Comparison of ENCODE assay signal across 10 mouse cellular contexts in genomic region chr1:75385142-75385730, GRCm38 (mm10). TPM values are rescaled to one million over a fixed set of nuclear protein-coding genes. Genes with fewer than 3 reads are reported as not detected.
A peak's percentile ranks its signal among the peaks of the same experiment; 100 is the strongest.
DNase-seq lines count a peak whose midpoint lies in the region; ATAC-seq lines count a peak whose summit lies in the region.
"Had no signal": no experiment of that assay in that cellular context is flagged by ENCODE, and none has a peak within 500 bp of the region (broad histone marks: within the 10 kb centered on the region; RNA-seq: fewer than 3 reads in every experiment).

No protein-coding gene starts in this region.

- H3K4me1 ChIP-seq in kidney, embryonic 15.5 days, result peaks cover 77% of the 10 kb centered on the region
- H3K4me1 ChIP-seq in embryonic facial prominence, embryonic 10.5 days, result peaks cover 89% of the 10 kb centered on the region
- H3K4me1 ChIP-seq in forebrain, embryonic 15.5 days, result peaks cover 52% of the 10 kb centered on the region
- H3K4me1 ChIP-seq in midbrain, embryonic 15.5 days, result peaks cover 75% of the 10 kb centered on the region

- H3K9me3 ChIP-seq in kidney, embryonic 15.5 days (replicated peaks), result no peaks in the 10 kb centered on the region
- H3K9me3 ChIP-seq in embryonic facial prominence, embryonic 10.5 days, result no peaks in the 10 kb centered on the region
- H3K9me3 ChIP-seq in forebrain, embryonic 15.5 days, result no peaks in the 10 kb centered on the region
- no peaks in the 10 kb centered on the region for H3K9me3 ChIP-seq in midbrain, embryonic 15.5 days

- peak overlapping the region; percentile 27 for H3K4me2 ChIP-seq in kidney, embryonic 15.5 days
- H3K4me2 ChIP-seq in forebrain, embryonic 15.5 days (replicated peaks), result peak overlapping the region; percentile 21
- H3K4me2 ChIP-seq in midbrain, embryonic 15.5 days, result peak overlapping the region; percentile 37

- H3K36me3 ChIP-seq in kidney, embryonic 15.5 days, result no peaks in the 10 kb centered on the region; the same call in 1 of the 2 replicates
- H3K36me3 ChIP-seq in embryonic facial prominence, embryonic 10.5 days (replicated peaks), result peaks cover 24% of the 10 kb centered on the region
- H3K36me3 ChIP-seq in forebrain, embryonic 15.5 days, result no peaks in the 10 kb centered on the region
- no peaks in the 10 kb centered on the region for H3K36me3 ChIP-seq in midbrain, embryonic 15.5 days (replicated peaks)

- H3K27ac ChIP-seq in kidney, embryonic 15.5 days, result no peak overlapping the region
- H3K27ac ChIP-seq in embryonic facial prominence, embryonic 10.5 days (replicated peaks), result peak overlapping the region; percentile 44; the same call in 1 of the 2 replicates
- no peak overlapping the region for H3K27ac ChIP-seq in forebrain, embryonic 15.5 days (replicated peaks)
- H3K27ac ChIP-seq in midbrain, embryonic 15.5 days, result no peak overlapping the region
- H3K27ac ChIP-seq: liver, embryonic 14.5 days had no signal

- ATAC-seq in kidney, embryonic 15.5 days (replicated peaks; ENCODE audit: low FRiP score), result no peak
- no peak for ATAC-seq in forebrain, embryonic 15.5 days (replicated peaks)
- no peak for ATAC-seq in midbrain, embryonic 15.5 days (replicated peaks)
- ATAC-seq in megakaryocyte-erythroid progenitor cell, adult 5-6 weeks (replicated peaks; ENCODE audit: low FRiP score, low TSS enrichment, poor library complexity, severe bottlenecking), result no peak

- no peak overlapping the region for H3K9ac ChIP-seq in kidney, embryonic 15.5 days
- no peak overlapping the region; the same call in 1 of the 2 replicates for H3K9ac ChIP-seq in forebrain, embryonic 15.5 days (replicated peaks)
- H3K9ac ChIP-seq in midbrain, embryonic 15.5 days, result no peak overlapping the region
- H3K9ac ChIP-seq: liver, embryonic 14.5 days had no signal

- H3K4me3 ChIP-seq in kidney, embryonic 15.5 days (replicated peaks), result no peak overlapping the region
- peak overlapping the region; percentile 25 for H3K4me3 ChIP-seq in embryonic facial prominence, embryonic 10.5 days
- H3K4me3 ChIP-seq in forebrain, embryonic 15.5 days, result no peak overlapping the region
- H3K4me3 ChIP-seq in midbrain, embryonic 15.5 days, result peak overlapping the region; percentile 12; the same call in 1 of the 2 replicates

- H3K27me3 ChIP-seq in kidney, embryonic 15.5 days, result peaks cover 59% of the 10 kb centered on the region
- H3K27me3 ChIP-seq in embryonic facial prominence, embryonic 10.5 days (replicated peaks; ENCODE audit: low read depth, poor library complexity, severe bottlenecking), result peaks cover 84% of the 10 kb centered on the region
- H3K27me3 ChIP-seq in forebrain, embryonic 15.5 days, result peaks cover 36% of the 10 kb centered on the region
- H3K27me3 ChIP-seq in midbrain, embryonic 15.5 days (replicated peaks), result peaks cover 33% of the 10 kb centered on the region

- 69% methylated on average over 20 of the region's 20 CpGs for WGBS in kidney, embryonic 15.5 days
- WGBS in embryonic facial prominence, embryonic 10.5 days, result 76% methylated on average over 20 of the region's 20 CpGs
- WGBS in forebrain, embryonic 15.5 days, result 66% methylated on average over 20 of the region's 20 CpGs
- 68% methylated on average over 20 of the region's 20 CpGs for WGBS in midbrain, embryonic 15.5 days

- no peak for DNase-seq in kidney, postnatal 36 days
- DNase-seq in embryonic facial prominence, embryonic 10.5 days (ENCODE audit: low spot score), result no peak
- no peak for DNase-seq in embryo, embryonic 9.5 days (ENCODE audit: extremely low spot score)
- DNase-seq: kidney, postnatal 4 days; thymus, postnatal 25 days had no signal

RNA-seq across cellular contexts. Expression of gene Speg, which starts 10.1 kb away (rescaled TPM):
- 45.1 and 53.9 TPM in 2 replicates for polyA plus RNA-seq in kidney, embryonic 15.5 days (2015; fragmentation: Nextera tagmentation; extraction: Ambion mirVana)
- 30.2 and 30.6 TPM in 2 replicates for polyA plus RNA-seq in embryonic facial prominence, embryonic 10.5 days (2016; fragmentation: Nextera tagmentation; extraction: Ambion mirVana)
- polyA plus RNA-seq in forebrain, embryonic 15.5 days (2015; fragmentation: Nextera tagmentation; extraction: Ambion mirVana), result 9.9 and 11.4 TPM in 2 replicates
- polyA plus RNA-seq in midbrain, embryonic 15.5 days (2015; fragmentation: Nextera tagmentation; extraction: Ambion mirVana), result 20.8 and 21.3 TPM in 2 replicates
- not detected in 2 replicates for total RNA-seq in megakaryocyte-erythroid progenitor cell, adult 5-6 weeks (2014; fragmentation: Nextera tagmentation)
- 0.19 TPM in 1 of 2 replicates, not detected in the other for total RNA-seq in megakaryocyte-erythroid progenitor cell, adult 5-6 weeks (2017)

RNA-seq across cellular contexts. Expression of gene Des, which starts 25.1 kb away (rescaled TPM):
- polyA plus RNA-seq in kidney, embryonic 15.5 days (2015; fragmentation: Nextera tagmentation; extraction: Ambion mirVana), result 53.5 and 53.9 TPM in 2 replicates
- polyA plus RNA-seq in embryonic facial prominence, embryonic 10.5 days (2016; fragmentation: Nextera tagmentation; extraction: Ambion mirVana), result 10.4 and 15.6 TPM in 2 replicates
- 1.0 and 1.2 TPM in 2 replicates for polyA plus RNA-seq in forebrain, embryonic 15.5 days (2015; fragmentation: Nextera tagmentation; extraction: Ambion mirVana)
- polyA plus RNA-seq in midbrain, embryonic 15.5 days (2015; fragmentation: Nextera tagmentation; extraction: Ambion mirVana), result 1.5 and 2.0 TPM in 2 replicates
- total RNA-seq in megakaryocyte-erythroid progenitor cell, adult 5-6 weeks (2014; fragmentation: Nextera tagmentation), result not detected in 2 replicates
- not detected in 2 replicates for total RNA-seq in megakaryocyte-erythroid progenitor cell, adult 5-6 weeks (2017)

RNA-seq across cellular contexts. Expression of gene Gmppa, which starts 50.5 kb away (rescaled TPM):
- 74.7 and 78.7 TPM in 2 replicates for polyA plus RNA-seq in kidney, embryonic 15.5 days (2015; fragmentation: Nextera tagmentation; extraction: Ambion mirVana)
- polyA plus RNA-seq in embryonic facial prominence, embryonic 10.5 days (2016; fragmentation: Nextera tagmentation; extraction: Ambion mirVana), result 57.1 and 61.3 TPM in 2 replicates
- polyA plus RNA-seq in forebrain, embryonic 15.5 days (2015; fragmentation: Nextera tagmentation; extraction: Ambion mirVana), result 62.3 and 77.8 TPM in 2 replicates
- 86.1 and 98.7 TPM in 2 replicates for polyA plus RNA-seq in midbrain, embryonic 15.5 days (2015; fragmentation: Nextera tagmentation; extraction: Ambion mirVana)
- 70.3 and 92.5 TPM in 2 replicates for total RNA-seq in megakaryocyte-erythroid progenitor cell, adult 5-6 weeks (2014; fragmentation: Nextera tagmentation)
- total RNA-seq in megakaryocyte-erythroid progenitor cell, adult 5-6 weeks (2017), result 35.0 and 52.6 TPM in 2 replicates

Comparison
In these comparisons a context has a peak if more than half of its experiments do, and no peak if none do; other contexts are left out.
1. H3K4me3 ChIP-seq: peak in embryonic facial prominence, embryonic 10.5 days (single experiment) and midbrain, embryonic 15.5 days (single experiment); none in kidney, embryonic 15.5 days (single experiment) and forebrain, embryonic 15.5 days (single experiment).
2. Peak in every context shown above with its lines, with median percentiles within 50 percentile points of each other: H3K4me2 ChIP-seq.